Mouse (Mus musculus): ENCODE results near the gene Ablim1.

DNA sequence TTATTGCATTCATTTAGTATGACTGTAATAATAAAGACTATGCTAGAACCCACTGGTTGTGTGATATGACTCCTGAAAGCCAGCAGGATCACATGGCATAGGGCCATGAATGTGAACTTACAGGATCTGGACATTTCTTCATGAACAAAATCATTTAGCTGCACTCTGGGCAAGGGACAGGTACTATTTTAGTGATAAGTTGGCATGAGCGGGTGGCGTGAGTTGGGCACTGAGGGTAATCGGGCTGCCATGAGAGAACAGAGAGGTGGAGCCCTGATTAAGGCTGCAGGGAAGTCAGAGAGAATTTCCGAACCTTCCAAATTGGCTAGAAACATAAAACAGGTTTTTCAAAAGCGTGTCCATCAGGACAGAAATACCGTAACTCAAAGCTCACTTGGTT lies 37.7 kb downstream of the Ablim1 start:
- no peak for TF ChIP-seq CTCF (IDR thresholded peaks at IDR 0.05; ENCODE audit: low read depth, low read length)
- no peak for TF ChIP-seq POLR2A (IDR thresholded peaks at IDR 0.05; ENCODE audit: insufficient read depth, low read length)
- no peak for TF ChIP-seq EP300 (IDR thresholded peaks at IDR 0.05; ENCODE audit: insufficient read depth, low read depth, low read length)
